Mouse (Mus musculus) forebrain, embryonic 15.5 days (tissue): ENCODE measurements around the gene Hmga1b. TPM values are rescaled to one million over a fixed set of nuclear protein-coding genes. Genes with fewer than 3 reads are reported as not detected.
"Not testable (repeated sequence)": the region's sequence is repeated elsewhere in the genome, so short reads cannot be mapped to it uniquely, and the experiment has no call there.

Source experiments
- ATAC-seq: fragments of 200-750 bp; cut with Nextera tagmentation; replicated peaks from 2 replicates; pipeline ENCODE4 v1.8.0; 2017; ENCODE audit warnings: mild to moderate bottlenecking, moderate TSS enrichment, moderate library complexity
- H3K27ac ChIP-seq: fragments of 300-500 bp; sonication (generic); replicated peaks from 2 replicates; pipeline ENCODE4 v1.5.1; 2015; ENCODE audit warnings: mild to moderate bottlenecking, inconsistent platforms
- H3K27me3 ChIP-seq: fragments of 300-500 bp; sonication (generic); 2 replicates; pipeline ENCODE4 v1.6.1; 2015; ENCODE audit warnings: inconsistent platforms
- H3K36me3 ChIP-seq: fragments of 300-500 bp; sonication (generic); 2 replicates; pipeline ENCODE4 v1.6.1; 2015; ENCODE audit warnings: mild to moderate bottlenecking, inconsistent platforms
- H3K4me1 ChIP-seq: fragments of 300-500 bp; sonication (generic); 2 replicates; pipeline ENCODE4 v1.6.1; 2015; ENCODE audit warnings: inconsistent platforms
- H3K4me2 ChIP-seq: fragments of 300-500 bp; sonication (generic); replicated peaks from 2 replicates; pipeline ENCODE4 v1.6.1; 2015; ENCODE audit warnings: mild to moderate bottlenecking, inconsistent platforms
- H3K4me3 ChIP-seq: fragments of 300-500 bp; sonication (generic); 2 replicates; pipeline ENCODE4 v1.5.1; 2015; ENCODE audit warnings: mild to moderate bottlenecking, inconsistent platforms
- H3K9ac ChIP-seq: fragments of 300-500 bp; sonication (generic); replicated peaks from 2 replicates; pipeline ENCODE4 v1.6.1; 2015; ENCODE audit warnings: mild to moderate bottlenecking, inconsistent platforms
- H3K9me3 ChIP-seq: fragments of 300-500 bp; sonication (generic); 2 replicates; pipeline ENCODE4 v1.6.1; 2016; ENCODE audit warnings: inconsistent platforms
- WGBS: fragments of 180-500 bp; shearing (Covaris S2); methylation state at CpG from one replicate; pipeline ENCODE4 v1.1.7; 2015; ENCODE audit warnings: mixed read lengths; 5-methylcytosine and 5-hydroxymethylcytosine counted together
- polyA plus RNA-seq: library from polyadenylated mRNA; unstranded; fragments of >200 nt; fragmentation: Nextera tagmentation; extraction: Ambion mirVana; gene quantifications from 2 replicates; pipeline ENCODE4 v1.2.1, GENCODE M21; 2015

Gene Hmga1b
- polyA plus RNA-seq, 1 experiment from 2014 or later, result 2.4 TPM

- Histone ChIP-seq H3K9me3 (no peaks in the 10 kb centered on the region), H3K4me2 (no peak overlapping the region), H3K4me1 (no peaks in the 10 kb centered on the region), H3K36me3 (no peaks in the 10 kb centered on the region), H3K27ac (no peak overlapping the region), H3K27me3 (no peaks in the 10 kb centered on the region), H3K4me3 (no peak overlapping the region), H3K9ac (no peak overlapping the region)
- no peak for ATAC-seq
- WGBS, result 92% methylated on average over 5 of the region's 5 CpGs
Observed at GRCm38 (mm10) chr11:120740981-120741380, 21.6 kb upstream of the Hmga1b start.

GRCm38 (mm10) chr11:120744121-120744701 lies 18.4 kb upstream of the Hmga1b start:
- Histone ChIP-seq H3K9me3 (no peaks in the 10 kb centered on the region), H3K4me3 (no peak overlapping the region), H3K4me2 (no peak overlapping the region), H3K27me3 (no peaks in the 10 kb centered on the region), H3K27ac (no peak overlapping the region), H3K36me3 (no peaks in the 10 kb centered on the region), H3K9ac (no peak overlapping the region), H3K4me1 (no peaks in the 10 kb centered on the region)
- ATAC-seq, result no peak
- 79% methylated on average over 7 of the region's 7 CpGs for WGBS

GRCm38 (mm10) chr11:120747974-120748373 lies 14.6 kb upstream of the Hmga1b start:
- ATAC-seq, result no peak
- Histone ChIP-seq H3K4me1 (no peaks in the 10 kb centered on the region), H3K36me3 (no peaks in the 10 kb centered on the region), H3K9ac (no peak overlapping the region), H3K9me3 (no peaks in the 10 kb centered on the region), H3K27ac (no peak overlapping the region), H3K4me3 (no peak overlapping the region), H3K4me2 (no peak overlapping the region), H3K27me3 (no peaks in the 10 kb centered on the region)
- WGBS, result 80% methylated on average over 4 of the region's 4 CpGs

GRCm38 (mm10) chr11:120749430-120749829 lies 13.2 kb upstream of the Hmga1b start:
- H3K27ac ChIP-seq, result no peak overlapping the region
- ATAC-seq, result no peak
- WGBS, result 63% methylated on average over 8 of the region's 8 CpGs
- H3K27me3 ChIP-seq, result no peaks in the 10 kb centered on the region
- H3K9ac ChIP-seq, result no peak overlapping the region
- H3K4me2 ChIP-seq, result no peak overlapping the region
- no peak overlapping the region for H3K4me3 ChIP-seq
- no peaks in the 10 kb centered on the region for H3K4me1 ChIP-seq
- no peaks in the 10 kb centered on the region for H3K9me3 ChIP-seq
- no peaks in the 10 kb centered on the region for H3K36me3 ChIP-seq

- no peak overlapping the region for H3K4me3 ChIP-seq
- H3K9me3 ChIP-seq, result no peaks in the 10 kb centered on the region
- no peaks in the 10 kb centered on the region for H3K4me1 ChIP-seq
- H3K27me3 ChIP-seq, result no peaks in the 10 kb centered on the region
- H3K9ac ChIP-seq, result no peak overlapping the region
- no peaks in the 10 kb centered on the region for H3K36me3 ChIP-seq
- ATAC-seq, result no peak
- no peak overlapping the region for H3K27ac ChIP-seq
- H3K4me2 ChIP-seq, result no peak overlapping the region
- 72% methylated on average over 4 of the region's 4 CpGs for WGBS
Observed at GRCm38 (mm10) chr11:120751606-120752005, 11.0 kb upstream of the Hmga1b start.

GRCm38 (mm10) chr11:120760236-120760635 lies 2.4 kb upstream of the Hmga1b start:
- no peaks in the 10 kb centered on the region for H3K36me3 ChIP-seq
- 0 out of 2 replicates have a peak, but pooled peaks cover 2% of the 10 kb centered on the region for H3K27me3 ChIP-seq
- H3K27ac ChIP-seq, result no peak overlapping the region
- 92% methylated on average over 9 of the region's 9 CpGs for WGBS
- H3K9ac ChIP-seq, result no peak overlapping the region
- H3K4me2 ChIP-seq, result no peak overlapping the region
- 0 out of 2 replicates have a peak, but pooled peaks cover 3% of the 10 kb centered on the region for H3K4me1 ChIP-seq
- no peak for ATAC-seq
- H3K4me3 ChIP-seq, result no peak overlapping the region
- no peaks in the 10 kb centered on the region for H3K9me3 ChIP-seq

- Histone ChIP-seq H3K4me2 (no peak overlapping the region), H3K4me1 (0 out of 2 replicates have a peak, but pooled peaks cover 3% of the 10 kb centered on the region), H3K9ac (no peak overlapping the region), H3K27ac (no peak overlapping the region), H3K9me3 (no peaks in the 10 kb centered on the region), H3K4me3 (no peak overlapping the region), H3K36me3 (no peaks in the 10 kb centered on the region), H3K27me3 (0 out of 2 replicates have a peak, but pooled peaks cover 2% of the 10 kb centered on the region)
- 75% methylated on average over 14 of the region's 14 CpGs for WGBS
- no peak for ATAC-seq
Observed at GRCm38 (mm10) chr11:120761811-120762671, 553 bp upstream of the Hmga1b start.

GRCm38 (mm10) chr11:120763121-120763999 lies 766 bp downstream of the Hmga1b start:
- ATAC-seq, H3K9ac ChIP-seq, H3K4me1 ChIP-seq, H3K27ac ChIP-seq, H3K4me3 ChIP-seq, H3K36me3 ChIP-seq, H3K9me3 ChIP-seq, H3K4me2 ChIP-seq, H3K27me3 ChIP-seq: not testable (repeated sequence)
- WGBS, result 4% methylated on average over 4 of the region's 23 CpGs

- H3K27ac ChIP-seq, H3K9ac ChIP-seq, H3K36me3 ChIP-seq, H3K4me1 ChIP-seq, H3K27me3 ChIP-seq, H3K4me3 ChIP-seq, H3K9me3 ChIP-seq, ATAC-seq, H3K4me2 ChIP-seq: not testable (repeated sequence)
- WGBS, result 78% methylated on average over 3 of the region's 7 CpGs
Observed at GRCm38 (mm10) chr11:120767023-120767422, 4.4 kb downstream of the Hmga1b start.

- Histone ChIP-seq H3K27me3 (no peaks in the 10 kb centered on the region), H3K9me3 (no peaks in the 10 kb centered on the region), H3K36me3 (no peaks in the 10 kb centered on the region), H3K27ac (no peak overlapping the region), H3K4me2 (no peak overlapping the region), H3K4me3 (no peak overlapping the region), H3K4me1 (no peaks in the 10 kb centered on the region), H3K9ac (no peak overlapping the region)
- no peak for ATAC-seq
- 34% methylated on average over 1 of the region's 1 CpGs for WGBS
Observed at GRCm38 (mm10) chr11:120768206-120768605, 5.6 kb downstream of the Hmga1b start.

GRCm38 (mm10) chr11:120772749-120773148 lies 10.2 kb downstream of the Hmga1b start:
- Histone ChIP-seq H3K4me1 (peaks cover 3% of the 10 kb centered on the region; the same call in 1 of the 2 replicates), H3K27ac (no peak overlapping the region), H3K27me3 (no peaks in the 10 kb centered on the region), H3K9ac (no peak overlapping the region), H3K4me2 (no peak overlapping the region), H3K36me3 (no peaks in the 10 kb centered on the region), H3K4me3 (no peak overlapping the region), H3K9me3 (no peaks in the 10 kb centered on the region)
- WGBS, result 86% methylated on average over 3 of the region's 3 CpGs
- ATAC-seq, result no peak
